Mouse (Mus musculus) midbrain, embryonic 13.5 days (tissue): Measurements from ENCODE around the gene Slc9a4. TPM values are rescaled to one million over a fixed set of nuclear protein-coding genes. Genes with fewer than 3 reads are reported as not detected.
"Not testable (repeated sequence)": the region's sequence is repeated elsewhere in the genome, so short reads cannot be mapped to it uniquely, and the experiment has no call there.

ENCODE experiments used
- ATAC-seq: fragments of 200-750 bp; cut with Nextera tagmentation; 2 replicates; pipeline ENCODE4 v1.8.0; 2017; ENCODE audit warnings: mild to moderate bottlenecking, moderate TSS enrichment, moderate library complexity
- H3K27ac ChIP-seq: fragments of 300-500 bp; sonication (generic); 2 replicates; pipeline ENCODE4 v1.5.1; 2015; ENCODE audit warnings: inconsistent platforms, mild to moderate bottlenecking, moderate library complexity
- H3K27me3 ChIP-seq: fragments of 300-500 bp; sonication (generic); 2 replicates; pipeline ENCODE4 v1.6.1; 2015; ENCODE audit warnings: mild to moderate bottlenecking, inconsistent platforms
- H3K36me3 ChIP-seq: fragments of 300-500 bp; sonication (generic); 2 replicates; pipeline ENCODE4 v1.6.1; 2015; ENCODE audit warnings: mild to moderate bottlenecking, inconsistent platforms
- H3K4me1 ChIP-seq: fragments of 300-500 bp; sonication (generic); replicated peaks from 2 replicates; pipeline ENCODE4 v1.6.1; 2015; ENCODE audit warnings: inconsistent platforms
- H3K4me2 ChIP-seq: fragments of 300-500 bp; sonication (generic); replicated peaks from 2 replicates; pipeline ENCODE4 v1.6.1; 2015; ENCODE audit warnings: moderate library complexity, mild to moderate bottlenecking, inconsistent platforms
- H3K4me3 ChIP-seq: fragments of 300-500 bp; sonication (generic); replicated peaks from 2 replicates; pipeline ENCODE4 v1.5.1; 2015; ENCODE audit warnings: mild to moderate bottlenecking, inconsistent platforms
- H3K9ac ChIP-seq: fragments of 300-500 bp; sonication (generic); replicated peaks from 2 replicates; pipeline ENCODE4 v1.6.1; 2015; ENCODE audit warnings: mild to moderate bottlenecking, inconsistent platforms
- H3K9me3 ChIP-seq: fragments of 300-500 bp; sonication (generic); 2 replicates; pipeline ENCODE4 v1.6.1; 2016; ENCODE audit warnings: mild to moderate bottlenecking, inconsistent platforms
- WGBS: fragments of 180-500 bp; shearing (Covaris S2); methylation state at CpG from one replicate; pipeline ENCODE4 v1.1.7; 2015; 5-methylcytosine and 5-hydroxymethylcytosine counted together
- polyA plus RNA-seq: library from polyadenylated mRNA; unstranded; fragments of >200 nt; fragmentation: Nextera tagmentation; extraction: Ambion mirVana; gene quantifications from 2 replicates; pipeline ENCODE4 v1.2.1, GENCODE M21; 2015

Gene Slc9a4
- polyA plus RNA-seq = not detected in 2 replicates

DNA sequence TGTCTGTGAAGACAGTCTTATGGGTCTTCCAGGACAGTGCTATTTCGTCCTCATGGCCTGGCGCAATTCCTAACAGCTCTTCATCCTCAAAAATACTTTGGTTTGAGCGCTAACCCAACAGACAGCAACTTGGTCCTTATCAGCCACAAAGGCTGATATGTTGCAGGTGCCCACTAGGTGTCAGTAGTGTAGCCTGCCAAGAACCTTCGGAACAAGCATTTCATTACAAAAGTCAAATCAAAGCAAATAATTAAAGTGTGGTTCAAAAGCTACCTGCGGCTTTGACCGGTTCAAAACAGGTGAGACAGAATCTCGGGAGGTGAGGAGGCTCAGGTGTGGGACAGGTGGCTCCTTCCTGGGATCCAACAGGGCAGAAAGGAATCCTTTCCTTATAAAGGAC lies at the start of gene Slc9a4:
Gene Slc9a4 (plus strand): TSS at position 298 of the 400 bp plus-strand sequence.
- Histone ChIP-seq H3K27ac (no peak within 1 kb of the TSS), H3K9ac (no peak within 1 kb of the TSS), H3K4me3 (no peak within 1 kb of the TSS), H3K4me2 (peak within 1 kb of the TSS; percentile 32; the same call in 1 of the 2 replicates), H3K27me3 (no peaks in the 10 kb centered on the region), H3K4me1 (no peaks in the 10 kb centered on the region), H3K36me3 (no peaks in the 10 kb centered on the region), H3K9me3 (no peaks in the 10 kb centered on the region)
- 14% methylated on average over 7 of the region's 7 CpGs for WGBS
- no peak for ATAC-seq

DNA sequence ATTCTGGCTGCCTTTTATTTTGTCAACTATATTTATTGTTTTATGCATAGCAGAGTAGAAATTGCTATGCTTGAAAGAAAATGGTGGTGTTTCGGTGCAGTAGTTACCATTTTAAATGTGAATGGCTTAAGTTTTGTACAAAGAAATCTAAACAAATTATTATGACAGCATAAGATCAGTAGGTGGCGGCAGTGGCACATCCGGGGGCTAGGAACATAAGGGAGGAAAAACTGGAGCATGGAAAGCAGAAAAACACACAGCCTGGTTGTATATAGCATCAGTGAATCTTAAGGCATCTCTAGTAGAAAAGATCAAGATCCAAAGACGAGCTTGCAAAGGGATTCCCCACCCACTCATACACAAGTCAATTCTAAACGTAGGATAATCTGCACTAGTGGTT lies 42.3 kb upstream of the Slc9a4 start:
- H3K9me3 ChIP-seq = 0 out of 2 replicates have a peak, but pooled peaks cover 5% of the 10 kb centered on the region
- no peaks in the 10 kb centered on the region for H3K27me3 ChIP-seq
- H3K9ac ChIP-seq = no peak overlapping the region
- no peak overlapping the region for H3K4me3 ChIP-seq
- no peaks in the 10 kb centered on the region for H3K36me3 ChIP-seq
- no peak for ATAC-seq
- H3K4me2 ChIP-seq = no peak overlapping the region
- no peaks in the 10 kb centered on the region for H3K4me1 ChIP-seq
- 79% methylated on average over 5 of the region's 5 CpGs for WGBS
- H3K27ac ChIP-seq = no peak overlapping the region

DNA sequence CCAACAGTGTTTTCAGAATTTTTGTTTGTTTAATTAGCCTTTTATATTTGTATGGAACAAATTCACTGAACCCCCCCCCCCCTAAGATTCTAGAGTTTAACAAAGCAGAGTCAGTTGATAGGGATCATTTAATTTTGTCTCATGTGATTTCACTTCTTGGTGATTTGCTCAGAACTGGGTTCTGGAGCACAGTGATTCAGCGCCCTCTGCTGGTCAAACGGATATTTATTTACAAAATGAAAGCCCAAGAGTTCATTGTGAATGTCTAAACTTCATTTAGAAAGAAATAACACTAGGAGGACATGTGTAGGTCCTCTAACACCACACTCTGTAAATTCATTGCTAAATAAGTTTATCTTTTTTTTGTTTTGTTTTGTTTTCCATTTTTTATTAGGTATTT lies 35.2 kb upstream of the Slc9a4 start:
- no peak overlapping the region for H3K4me3 ChIP-seq
- H3K9ac ChIP-seq = no peak overlapping the region
- ATAC-seq = no peak
- H3K36me3 ChIP-seq = no peaks in the 10 kb centered on the region
- no peak overlapping the region for H3K27ac ChIP-seq
- H3K4me1 ChIP-seq = peaks cover 13% of the 10 kb centered on the region; the same call in 1 of the 2 replicates
- 0% methylated on average over 2 of the region's 2 CpGs for WGBS
- H3K4me2 ChIP-seq = no peak overlapping the region
- H3K27me3 ChIP-seq = no peaks in the 10 kb centered on the region
- no peaks in the 10 kb centered on the region for H3K9me3 ChIP-seq

DNA sequence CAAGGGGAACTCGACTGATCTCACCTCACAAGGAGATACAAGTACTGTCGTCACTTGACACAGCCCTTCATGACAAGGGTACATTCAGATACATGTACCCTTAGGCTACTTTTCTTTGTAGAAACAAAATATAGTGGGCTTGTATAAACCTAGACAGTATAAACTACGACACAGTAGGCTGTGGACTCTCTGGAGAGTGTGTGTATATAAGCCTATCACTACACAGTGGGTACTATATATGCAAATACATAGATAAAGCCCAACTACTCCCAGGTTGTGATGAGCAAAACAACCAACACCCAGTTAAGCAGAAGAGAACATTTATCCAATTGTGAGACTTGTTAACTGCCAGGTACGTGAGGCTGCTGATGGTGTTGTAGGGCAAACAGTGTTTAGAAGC lies 33.2 kb upstream of the Slc9a4 start:
- ATAC-seq = peak; percentile 27; the same call in 1 of the 2 replicates
- WGBS = 86% methylated on average over 4 of the region's 4 CpGs
- no peaks in the 10 kb centered on the region for H3K27me3 ChIP-seq
- no peak overlapping the region for H3K4me3 ChIP-seq
- no peaks in the 10 kb centered on the region for H3K36me3 ChIP-seq
- H3K27ac ChIP-seq = no peak overlapping the region
- no peak overlapping the region for H3K9ac ChIP-seq
- peaks cover 13% of the 10 kb centered on the region; the same call in 1 of the 2 replicates for H3K4me1 ChIP-seq
- H3K4me2 ChIP-seq = no peak overlapping the region
- no peaks in the 10 kb centered on the region for H3K9me3 ChIP-seq

DNA sequence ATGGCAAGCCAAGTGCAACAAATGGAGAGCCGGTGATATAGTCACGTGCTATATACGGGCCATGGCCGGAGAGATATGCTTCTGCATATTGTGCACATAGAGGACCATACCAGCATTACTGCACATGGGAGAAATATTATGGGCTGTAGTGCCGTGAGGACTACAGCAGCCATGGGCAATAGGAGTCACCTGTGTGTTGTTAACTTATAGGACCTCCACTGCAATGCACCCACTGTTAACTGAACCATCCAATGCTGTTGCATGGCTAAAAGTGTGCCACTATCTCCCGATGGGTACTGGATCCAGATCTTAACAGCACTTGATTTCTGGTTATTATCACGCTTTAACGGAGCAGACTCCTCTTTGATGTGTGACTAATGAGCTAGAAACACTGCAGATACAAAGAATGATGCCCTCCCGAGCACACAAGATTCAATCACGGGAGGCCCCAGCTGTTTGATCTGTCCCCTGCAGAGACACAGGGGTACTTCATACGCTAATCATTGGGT lies 32.8 kb upstream of the Slc9a4 start:
- H3K27ac ChIP-seq = peak overlapping the region; percentile 36; the same call in 1 of the 2 replicates
- peak; percentile 80 for ATAC-seq
- H3K36me3 ChIP-seq = no peaks in the 10 kb centered on the region
- no peaks in the 10 kb centered on the region for H3K27me3 ChIP-seq
- H3K9ac ChIP-seq = no peak overlapping the region
- 54% methylated on average over 11 of the region's 11 CpGs for WGBS
- H3K4me2 ChIP-seq = no peak overlapping the region
- peaks cover 13% of the 10 kb centered on the region; the same call in 1 of the 2 replicates for H3K4me1 ChIP-seq
- no peaks in the 10 kb centered on the region for H3K9me3 ChIP-seq
- H3K4me3 ChIP-seq = no peak overlapping the region

DNA sequence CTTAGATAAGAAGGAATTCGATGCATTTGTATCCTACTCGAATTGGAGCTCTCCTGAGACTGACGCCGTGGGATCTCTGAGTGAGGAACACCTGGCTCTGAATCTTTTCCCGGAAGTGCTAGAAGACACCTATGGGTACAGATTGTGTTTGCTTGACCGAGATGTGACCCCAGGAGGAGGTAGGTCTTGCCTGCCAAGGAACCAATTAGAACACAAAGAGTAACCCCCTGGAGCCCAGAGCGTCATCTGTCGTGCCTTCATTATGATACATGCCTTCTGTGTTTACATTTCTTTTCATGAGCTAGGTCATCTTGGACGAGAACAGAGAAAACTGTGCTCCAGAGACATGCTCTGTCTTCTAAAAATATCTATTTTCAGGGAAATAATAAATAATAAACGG lies 32.1 kb upstream of the Slc9a4 start:
- H3K4me2 ChIP-seq = no peak overlapping the region
- 0 out of 2 replicates have a peak, but pooled peaks have one; percentile 34 for ATAC-seq
- H3K9ac ChIP-seq = no peak overlapping the region
- no peaks in the 10 kb centered on the region for H3K27me3 ChIP-seq
- WGBS = 60% methylated on average over 10 of the region's 10 CpGs
- no peaks in the 10 kb centered on the region for H3K36me3 ChIP-seq
- H3K9me3 ChIP-seq = no peaks in the 10 kb centered on the region
- peak overlapping the region; percentile 47; the same call in 1 of the 2 replicates for H3K27ac ChIP-seq
- peaks cover 13% of the 10 kb centered on the region; the same call in 1 of the 2 replicates for H3K4me1 ChIP-seq
- H3K4me3 ChIP-seq = no peak overlapping the region

DNA sequence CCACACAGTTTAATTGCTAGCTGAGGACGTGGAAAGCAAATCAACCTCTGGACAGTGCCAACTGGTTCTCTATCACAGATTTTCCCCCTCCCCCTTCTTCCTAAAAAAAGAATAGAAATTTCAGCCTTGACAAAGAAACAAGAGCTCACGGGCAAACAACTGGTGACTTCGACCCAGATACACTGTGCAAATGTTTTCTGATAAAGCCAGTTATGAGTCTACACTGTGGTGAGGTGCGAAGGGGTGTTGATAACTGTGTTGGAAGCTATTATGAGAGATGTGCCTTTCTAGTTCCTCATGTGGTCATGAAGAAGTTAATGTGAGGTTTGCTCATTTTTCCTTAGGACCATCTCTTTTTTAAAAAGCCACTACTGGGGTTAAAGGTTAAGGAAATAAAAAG lies 10.5 kb upstream of the Slc9a4 start:
- H3K4me3 ChIP-seq = no peak overlapping the region
- no peaks in the 10 kb centered on the region for H3K27me3 ChIP-seq
- H3K9me3 ChIP-seq = no peaks in the 10 kb centered on the region
- H3K9ac ChIP-seq = no peak overlapping the region
- H3K27ac ChIP-seq = no peak overlapping the region
- no peak overlapping the region for H3K4me2 ChIP-seq
- ATAC-seq = no peak
- H3K4me1 ChIP-seq = no peaks in the 10 kb centered on the region
- H3K36me3 ChIP-seq = no peaks in the 10 kb centered on the region
- WGBS = 82% methylated on average over 4 of the region's 4 CpGs

DNA sequence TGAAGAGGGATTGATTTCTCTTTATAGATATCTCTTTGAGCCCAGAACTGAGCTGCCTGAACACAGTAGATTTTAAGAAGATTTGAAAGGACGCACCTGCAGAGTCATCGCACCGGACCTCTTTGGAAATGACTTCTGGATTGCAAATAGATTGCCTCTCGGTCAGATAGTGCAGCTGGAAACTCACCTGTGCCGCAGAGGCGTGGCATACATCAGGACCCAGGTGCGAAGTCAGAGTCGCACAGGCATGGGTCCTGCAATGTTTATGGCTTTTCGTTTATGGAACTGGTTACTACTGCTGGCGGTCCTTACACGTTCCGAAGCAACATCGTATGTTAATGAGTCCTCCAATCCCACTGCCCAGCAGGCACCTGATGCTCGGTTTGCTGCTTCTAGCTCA lies 388 bp downstream of the Slc9a4 start:
- Histone ChIP-seq H3K36me3 (no peaks in the 10 kb centered on the region), H3K4me1 (no peaks in the 10 kb centered on the region), H3K9me3 (no peaks in the 10 kb centered on the region), H3K9ac (no peak overlapping the region), H3K4me3 (no peak overlapping the region), H3K4me2 (peak overlapping the region; percentile 32; the same call in 1 of the 2 replicates), H3K27ac (no peak overlapping the region), H3K27me3 (no peaks in the 10 kb centered on the region)
- ATAC-seq = no peak
- WGBS = 71% methylated on average over 14 of the region's 14 CpGs

DNA sequence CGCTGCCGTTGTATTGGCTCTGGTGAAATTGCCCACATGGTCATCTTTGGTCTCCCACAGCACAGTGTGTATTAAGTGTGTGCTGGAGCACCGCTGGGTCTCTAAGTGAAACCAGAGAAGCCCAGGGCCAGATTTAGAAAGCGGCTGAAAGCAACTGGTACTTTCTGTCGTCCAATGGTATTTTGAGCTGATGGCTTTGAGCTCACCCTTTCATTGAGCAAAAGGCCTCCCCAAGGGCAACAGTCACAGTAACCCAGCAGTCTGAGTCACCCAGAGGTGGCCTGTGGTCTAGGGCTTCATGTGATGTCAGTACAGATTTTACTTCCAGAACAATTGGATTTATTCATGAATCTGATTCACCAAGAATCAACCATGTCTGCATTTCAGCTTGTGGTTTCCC lies 6.9 kb downstream of the Slc9a4 start:
- WGBS = 87% methylated on average over 5 of the region's 5 CpGs
- no peak for ATAC-seq
- H3K27ac ChIP-seq = no peak overlapping the region
- no peaks in the 10 kb centered on the region for H3K9me3 ChIP-seq
- H3K9ac ChIP-seq = no peak overlapping the region
- H3K36me3 ChIP-seq = no peaks in the 10 kb centered on the region
- H3K4me2 ChIP-seq = no peak overlapping the region
- H3K4me3 ChIP-seq = no peak overlapping the region
- no peaks in the 10 kb centered on the region for H3K4me1 ChIP-seq
- no peaks in the 10 kb centered on the region for H3K27me3 ChIP-seq

DNA sequence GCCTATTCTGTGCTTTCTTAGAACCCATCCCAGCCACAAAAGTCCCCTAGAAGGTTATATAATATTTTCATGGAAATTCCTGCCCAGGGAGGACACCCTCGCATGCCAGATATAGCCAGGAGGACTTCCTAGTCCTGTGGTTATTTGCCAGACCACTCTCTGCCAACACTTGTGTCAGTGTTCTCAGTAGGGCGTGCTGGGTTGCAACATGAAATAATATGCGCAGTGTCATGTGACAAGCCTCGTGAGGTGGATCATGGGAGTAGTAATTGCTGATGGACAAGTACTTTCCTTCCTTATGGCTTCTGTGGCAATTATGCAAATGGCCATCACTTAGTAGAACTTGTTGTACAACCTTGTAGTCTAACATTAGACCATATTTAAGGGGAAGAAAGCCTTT lies 11.1 kb downstream of the Slc9a4 start:
- Histone ChIP-seq H3K9ac (no peak overlapping the region), H3K4me2 (no peak overlapping the region), H3K4me3 (no peak overlapping the region), H3K9me3 (no peaks in the 10 kb centered on the region), H3K36me3 (no peaks in the 10 kb centered on the region), H3K27ac (no peak overlapping the region), H3K4me1 (no peaks in the 10 kb centered on the region), H3K27me3 (no peaks in the 10 kb centered on the region)
- no peak for ATAC-seq
- WGBS = 93% methylated on average over 4 of the region's 4 CpGs

DNA sequence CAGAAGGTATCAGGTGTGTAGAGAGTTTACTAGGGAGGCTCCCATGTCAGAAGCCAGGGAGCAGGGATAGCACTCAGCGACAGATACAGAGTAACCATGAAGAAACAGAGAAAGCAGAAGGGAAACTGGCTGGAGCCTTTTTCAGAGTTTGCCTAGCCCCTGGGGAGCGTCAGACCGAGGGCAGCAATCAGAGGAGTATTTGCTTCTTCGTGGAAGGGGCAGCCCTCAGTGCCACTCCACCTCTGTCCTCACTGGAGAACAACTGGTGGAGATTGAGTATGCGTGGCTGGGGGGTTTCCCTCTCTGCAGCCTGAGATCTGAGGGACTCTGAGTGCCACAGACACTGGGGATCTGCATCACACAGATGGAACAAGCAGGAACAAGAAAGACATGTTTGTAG lies 17.9 kb downstream of the Slc9a4 start:
- 79% methylated on average over 5 of the region's 5 CpGs for WGBS
- no peaks in the 10 kb centered on the region for H3K27me3 ChIP-seq

DNA sequence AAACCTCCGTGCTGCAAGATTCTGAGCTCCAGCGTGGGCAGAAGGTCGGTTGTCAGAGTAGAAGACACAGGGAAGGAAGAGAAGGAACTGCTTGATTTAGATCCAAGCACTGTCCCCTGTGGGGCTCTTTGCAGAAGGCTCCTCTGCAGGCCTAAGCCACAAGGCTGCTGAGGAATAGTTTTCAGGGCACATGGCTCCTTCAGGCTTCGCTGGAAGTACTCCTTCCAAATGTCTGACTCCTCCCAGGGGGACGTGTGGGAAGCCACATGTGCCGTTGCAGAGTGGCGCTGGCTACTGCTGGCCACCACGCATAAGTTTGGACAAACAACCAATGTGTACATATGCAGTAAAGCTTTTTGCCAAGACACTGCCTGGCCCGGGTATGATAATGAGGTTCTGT lies 19.8 kb downstream of the Slc9a4 start:
- 91% methylated on average over 9 of the region's 9 CpGs for WGBS
- ATAC-seq, H3K27ac ChIP-seq, H3K36me3 ChIP-seq, H3K27me3 ChIP-seq, H3K4me3 ChIP-seq, H3K9ac ChIP-seq, H3K4me1 ChIP-seq, H3K4me2 ChIP-seq, H3K9me3 ChIP-seq: not testable (repeated sequence)

More for the DNA sequence above, 17.9 kb downstream of the Slc9a4 start:
- H3K4me1 ChIP-seq = no peaks in the 10 kb centered on the region
- no peaks in the 10 kb centered on the region for H3K9me3 ChIP-seq
- H3K27ac ChIP-seq = no peak overlapping the region
- no peak overlapping the region for H3K4me3 ChIP-seq
- no peak overlapping the region for H3K9ac ChIP-seq
- ATAC-seq = no peak
- no peaks in the 10 kb centered on the region for H3K36me3 ChIP-seq
- no peak overlapping the region for H3K4me2 ChIP-seq
